Mouse (Mus musculus) adipose tissue, adult 10 weeks (tissue): ENCODE results near the gene Gm3138. TPM values are rescaled to one million over a fixed set of nuclear protein-coding genes. Genes with fewer than 3 reads are reported as not detected.

Experiments used
- polyA plus RNA-seq: library from polyadenylated mRNA; stranded (reverse); fragments of 350-450 nt; fragmentation: Illumina TruSeq; extraction: RNeasy Lipid Tissue Mini Kit (QIAGEN cat#74804); gene quantifications from one replicate; pipeline ENCODE4 v1.2.3, GENCODE M21; 2014; ENCODE audit warnings: low read depth, low replicate concordance

Gm3138 gene
- polyA plus RNA-seq: not detected

DNA sequence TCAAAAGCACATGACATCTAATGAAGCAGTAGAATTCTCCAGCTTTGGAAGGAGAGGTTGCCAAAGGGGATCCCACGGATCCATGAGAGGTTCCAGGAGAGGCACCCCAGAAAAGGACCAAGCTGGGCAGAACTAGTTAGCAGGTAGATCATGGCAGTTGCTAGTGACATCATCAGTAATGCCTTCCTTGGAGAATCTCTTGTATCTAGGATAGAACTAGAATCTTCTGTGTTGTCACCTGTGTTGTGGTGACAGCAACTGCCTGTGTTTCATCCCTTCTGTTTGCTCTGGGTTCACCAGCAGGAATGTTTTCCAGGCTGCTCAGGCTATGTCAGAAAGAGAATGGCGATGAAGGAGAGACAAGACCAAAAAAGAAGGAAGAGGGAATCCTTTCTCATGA is at the start of gene Gm3138:
Gene Gm3138, plus strand, starts transcription at position 301 of the 400 bp plus-strand sequence.

Other genes starting within 250 kb of the Gm3138 start
- gene Gm5796, start 225.7 kb upstream of the Gm3138 start, polyA plus RNA-seq: not detected
- gene Gm3115, start 165.5 kb upstream of the Gm3138 start, polyA plus RNA-seq: not detected
- gene Gm8108, start 139.1 kb upstream of the Gm3138 start, polyA plus RNA-seq: 1.2 TPM
- gene Gm3127, start 84.6 kb upstream of the Gm3138 start, polyA plus RNA-seq: not detected
- gene Gm2974, start 67.1 kb upstream of the Gm3138 start, polyA plus RNA-seq: not detected
- 0.37 TPM for gene Gm3149, start 67.7 kb downstream of the Gm3138 start, polyA plus RNA-seq
- not detected for gene 2610042L04Rik, start 85.1 kb downstream of the Gm3138 start, polyA plus RNA-seq
- gene Gm3159, start 147.9 kb downstream of the Gm3138 start, polyA plus RNA-seq: not detected
- gene Gm3164, start 165.8 kb downstream of the Gm3138 start, polyA plus RNA-seq: 0.20 TPM
- gene Gm3173, start 181.4 kb downstream of the Gm3138 start, polyA plus RNA-seq: not detected
- gene Gm3182, start 232.1 kb downstream of the Gm3138 start, polyA plus RNA-seq: not detected